Mouse (Mus musculus): ENCODE results near the gene Defa35. TPM values are rescaled to one million over a fixed set of nuclear protein-coding genes. Genes with fewer than 3 reads are reported as not detected.
"Not testable (repeated sequence)": the region's sequence is repeated elsewhere in the genome, so short reads cannot be mapped to it uniquely, and the experiment has no call there.

Gene Defa35
- not detected in 2 replicates for polyA plus RNA-seq (2015; fragmentation: Nextera tagmentation; extraction: Ambion mirVana)

GRCm38 (mm10) chr8:21064738-21065137, at the start of gene Defa35:
Gene Defa35, plus strand, starts transcription at chr8:21065038.
- not testable (repeated sequence) for H3K4me3 ChIP-seq; H3K27ac ChIP-seq (replicated peaks); H3K4me1 ChIP-seq; H3K4me2 ChIP-seq; H3K9me3 ChIP-seq; H3K27me3 ChIP-seq (replicated peaks); ATAC-seq (ENCODE audit: extremely low read depth, insufficient number of reproducible peaks, low FRiP score, low TSS enrichment); H3K36me3 ChIP-seq; H3K9ac ChIP-seq
- 64% methylated on average over 1 of the region's 1 CpGs for WGBS

GRCm38 (mm10) chr8:21025245-21025644, 39.6 kb upstream of the Defa35 start, which contains the start of gene Defa21:
Gene Defa21, plus strand, starts transcription at chr8:21025545.
- H3K4me2 ChIP-seq; H3K36me3 ChIP-seq; H3K9ac ChIP-seq; H3K9me3 ChIP-seq; H3K4me3 ChIP-seq; H3K27ac ChIP-seq (replicated peaks); ATAC-seq (ENCODE audit: extremely low read depth, insufficient number of reproducible peaks, low FRiP score, low TSS enrichment); H3K27me3 ChIP-seq (replicated peaks); H3K4me1 ChIP-seq: not testable (repeated sequence)
- no CpG with 5 or more reads among the region's 1 CpGs for WGBS

DNA sequence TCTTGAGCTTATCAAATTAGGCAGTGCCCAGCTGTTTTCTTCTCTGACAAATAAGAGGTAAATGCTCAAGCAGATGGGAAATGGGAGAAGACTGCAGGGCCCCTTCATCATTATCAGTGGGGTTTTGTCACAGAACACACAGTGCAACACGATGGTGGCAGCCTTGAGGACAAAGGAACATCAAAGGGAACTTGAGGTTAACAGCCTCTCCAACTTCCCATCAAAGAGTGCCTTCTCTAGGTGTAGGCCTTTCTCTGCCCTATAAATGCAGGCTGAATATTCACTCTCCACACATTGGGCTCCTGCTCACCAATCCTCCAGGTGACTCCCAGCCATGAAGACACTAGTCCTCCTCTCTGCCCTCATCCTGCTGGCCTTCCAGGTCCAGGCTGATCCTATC, 10.1 kb upstream of the Defa35 start, which contains the start of gene Defa23:
TSS of gene Defa23 (plus strand) at position 301 of the 400 bp plus-strand sequence.
- WGBS: no CpG with 5 or more reads among the region's 1 CpGs
- H3K4me2 ChIP-seq; H3K9me3 ChIP-seq; H3K36me3 ChIP-seq; ATAC-seq (ENCODE audit: extremely low read depth, insufficient number of reproducible peaks, low FRiP score, low TSS enrichment); H3K4me3 ChIP-seq; H3K9ac ChIP-seq; H3K27me3 ChIP-seq (replicated peaks); H3K27ac ChIP-seq (replicated peaks); H3K4me1 ChIP-seq: not testable (repeated sequence)

GRCm38 (mm10) chr8:21084142-21084541, 19.3 kb downstream of the Defa35 start, which contains the start of gene Defa25:
Gene Defa25, plus strand, starts transcription at chr8:21084442.
- H3K4me2 ChIP-seq; ATAC-seq (ENCODE audit: extremely low read depth, insufficient number of reproducible peaks, low FRiP score, low TSS enrichment); H3K36me3 ChIP-seq; H3K4me1 ChIP-seq; H3K4me3 ChIP-seq; H3K27me3 ChIP-seq (replicated peaks); H3K9me3 ChIP-seq; H3K27ac ChIP-seq (replicated peaks); H3K9ac ChIP-seq: not testable (repeated sequence)

DNA sequence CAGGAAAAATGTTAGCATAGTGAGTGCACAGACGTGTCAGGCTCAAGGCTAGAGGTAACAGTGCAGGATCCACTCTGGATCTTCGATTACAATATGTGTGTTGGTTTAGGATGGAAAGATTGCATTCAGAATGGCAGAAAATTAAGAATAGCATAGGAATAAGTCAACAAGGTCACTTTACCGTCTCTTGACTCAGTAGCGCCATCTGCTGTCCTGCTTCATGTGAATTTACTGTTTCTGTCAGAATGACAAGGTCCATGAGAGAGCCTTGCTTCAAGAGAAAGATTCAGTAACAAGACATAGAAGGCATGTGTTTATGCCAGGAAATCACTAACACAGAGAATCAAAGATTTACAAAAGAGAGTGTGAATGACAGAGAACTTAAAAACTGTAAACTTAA, 28.3 kb downstream of the Defa35 start:
- no peaks in the 10 kb centered on the region for H3K4me1 ChIP-seq
- no peaks in the 10 kb centered on the region for H3K36me3 ChIP-seq
- H3K4me2 ChIP-seq: no peak overlapping the region
- H3K9ac ChIP-seq: no peak overlapping the region
- WGBS: 24% methylated on average over 4 of the region's 4 CpGs
- no peaks in the 10 kb centered on the region for H3K9me3 ChIP-seq
- ATAC-seq (ENCODE audit: extremely low read depth, insufficient number of reproducible peaks, low FRiP score, low TSS enrichment): no peak
- H3K27ac ChIP-seq (replicated peaks): no peak overlapping the region
- H3K4me3 ChIP-seq: no peak overlapping the region
- no peaks in the 10 kb centered on the region for H3K27me3 ChIP-seq (replicated peaks)

- ATAC-seq (ENCODE audit: extremely low read depth, insufficient number of reproducible peaks, low FRiP score, low TSS enrichment); H3K27ac ChIP-seq (replicated peaks): not testable (repeated sequence)
- WGBS: 71% methylated on average over 1 of the region's 2 CpGs
Measured at GRCm38 (mm10) chr8:21095950-21096349, 31.1 kb downstream of the Defa35 start, which contains the start of gene Gm14851. Gene Gm14851, minus strand, starts transcription at chr8:21096050.

More at GRCm38 (mm10) chr8:21095950-21096349, 31.1 kb downstream of the Defa35 start, which contains the start of gene Gm14851:
- H3K9me3 ChIP-seq; H3K4me2 ChIP-seq; H3K9ac ChIP-seq; H3K4me1 ChIP-seq; H3K27me3 ChIP-seq (replicated peaks); H3K36me3 ChIP-seq; H3K4me3 ChIP-seq: not testable (repeated sequence)

Other genes with a start within 250 kb of the Defa35 start
- not detected in 2 replicates for gene Defb33, start 172.4 kb upstream of the Defa35 start, polyA plus RNA-seq (2015; fragmentation: Nextera tagmentation; extraction: Ambion mirVana)
- not detected in 2 replicates for gene Gm15056, start 162.4 kb upstream of the Defa35 start, polyA plus RNA-seq (2015; fragmentation: Nextera tagmentation; extraction: Ambion mirVana)
- gene Gm6040, start 143.0 kb upstream of the Defa35 start, polyA plus RNA-seq (2015; fragmentation: Nextera tagmentation; extraction: Ambion mirVana): not detected in 2 replicates
- gene AY761185, start 120.3 kb upstream of the Defa35 start, polyA plus RNA-seq (2015; fragmentation: Nextera tagmentation; extraction: Ambion mirVana): not detected in 2 replicates
- gene Defa21, start 39.5 kb upstream of the Defa35 start, polyA plus RNA-seq (2015; fragmentation: Nextera tagmentation; extraction: Ambion mirVana): not detected in 2 replicates
- not detected in 2 replicates for gene Defa23, start 10.0 kb upstream of the Defa35 start, polyA plus RNA-seq (2015; fragmentation: Nextera tagmentation; extraction: Ambion mirVana)
- gene Defa25, start 19.4 kb downstream of the Defa35 start, polyA plus RNA-seq (2015; fragmentation: Nextera tagmentation; extraction: Ambion mirVana): not detected in 2 replicates
- not detected in 2 replicates for gene Gm14851, start 31.0 kb downstream of the Defa35 start, polyA plus RNA-seq (2015; fragmentation: Nextera tagmentation; extraction: Ambion mirVana)
- not detected in 2 replicates for gene Defa30, start 69.6 kb downstream of the Defa35 start, polyA plus RNA-seq (2015; fragmentation: Nextera tagmentation; extraction: Ambion mirVana)
- not detected in 2 replicates for gene Defa22, start 97.2 kb downstream of the Defa35 start, polyA plus RNA-seq (2015; fragmentation: Nextera tagmentation; extraction: Ambion mirVana)
- gene Defa31, start 126.6 kb downstream of the Defa35 start, polyA plus RNA-seq (2015; fragmentation: Nextera tagmentation; extraction: Ambion mirVana): not detected in 2 replicates
- gene Gm15293, start 136.5 kb downstream of the Defa35 start, polyA plus RNA-seq (2015; fragmentation: Nextera tagmentation; extraction: Ambion mirVana): not detected in 2 replicates
- not detected in 2 replicates for gene Gm15292, start 184.7 kb downstream of the Defa35 start, polyA plus RNA-seq (2015; fragmentation: Nextera tagmentation; extraction: Ambion mirVana)

All from heart, embryonic 13.5 days (tissue).